Mouse (Mus musculus) hindbrain, postnatal 0 days (tissue): ENCODE measurements around the gene Fam71f1. TPM values are rescaled to one million over a fixed set of nuclear protein-coding genes. Genes with fewer than 3 reads are reported as not detected.

Source experiments
- ATAC-seq: fragments of 200-750 bp; cut with Nextera tagmentation; 2 replicates; pipeline ENCODE4 v1.8.0; 2017; ENCODE audit warnings: mild to moderate bottlenecking, moderate TSS enrichment, moderate library complexity
- DNase-seq: peaks from one replicate; pipeline ENCODE4 v3.0.0-alpha.2; 2015; ENCODE audit warnings: low spot score
- H3K27ac ChIP-seq: fragments of 300-500 bp; sonication (generic); 2 replicates; pipeline ENCODE4 v1.5.1; 2014; ENCODE audit warnings: mild to moderate bottlenecking
- H3K27me3 ChIP-seq: fragments of 300-500 bp; sonication (generic); 2 replicates; pipeline ENCODE4 v1.6.1; 2014; ENCODE audit warnings: low read length, mixed read lengths; ENCODE audit not compliant: insufficient read depth
- H3K36me3 ChIP-seq: fragments of 300-500 bp; sonication (generic); 2 replicates; pipeline ENCODE4 v1.6.1; 2014; ENCODE audit warnings: low read length, mixed read lengths; ENCODE audit not compliant: insufficient read depth
- H3K4me1 ChIP-seq: fragments of 300-500 bp; sonication (generic); 2 replicates; pipeline ENCODE4 v1.6.1; 2014; ENCODE audit warnings: antibody characterized with exemption, low read length, mixed read lengths; ENCODE audit not compliant: insufficient read depth
- H3K4me2 ChIP-seq: fragments of 300-500 bp; sonication (generic); 2 replicates; pipeline ENCODE4 v1.6.1; 2014; ENCODE audit warnings: low read depth, mild to moderate bottlenecking, low read length, moderate library complexity, mixed read lengths
- H3K4me3 ChIP-seq: fragments of 300-500 bp; sonication (generic); 2 replicates; pipeline ENCODE4 v1.5.1; 2014; ENCODE audit warnings: low read length
- H3K9ac ChIP-seq: fragments of 300-500 bp; sonication (generic); replicated peaks from 2 replicates; pipeline ENCODE4 v1.6.1; 2014; ENCODE audit warnings: mild to moderate bottlenecking, low read length, moderate library complexity, mixed read lengths
- H3K9me3 ChIP-seq: fragments of 300-500 bp; sonication (generic); 2 replicates; pipeline ENCODE4 v1.6.1; 2016; ENCODE audit warnings: low read length, mixed read lengths
- CTCF ChIP-seq: IDR thresholded peaks from 2 replicates; pipeline ENCODE4 v1.5.1; 2016; ENCODE audit warnings: antibody characterized with exemption, control low read depth, low read depth
- WGBS: fragments of 180-500 bp; shearing (Covaris S2); extraction: QIAGEN DNeasy Blood & Tissue Kit; methylation state at CpG from one replicate; pipeline ENCODE4 v1.1.7; 2014; 5-methylcytosine and 5-hydroxymethylcytosine counted together
- polyA plus RNA-seq: library from polyadenylated mRNA; unstranded; fragments of >200 nt; fragmentation: Nextera tagmentation; extraction: Ambion mirVana; gene quantifications from 2 replicates; pipeline ENCODE4 v1.2.1, GENCODE M21; 2015
- total RNA-seq: library from RNA; depleted of rRNA; stranded (reverse); fragments of >200 nt; gene quantifications from 2 replicates; pipeline ENCODE4 v1.2.3, GENCODE M21; 2014

Gene Fam71f1
- total and polyA plus RNA-seq, 2 experiments from 2014 or later, result not detected

DNA sequence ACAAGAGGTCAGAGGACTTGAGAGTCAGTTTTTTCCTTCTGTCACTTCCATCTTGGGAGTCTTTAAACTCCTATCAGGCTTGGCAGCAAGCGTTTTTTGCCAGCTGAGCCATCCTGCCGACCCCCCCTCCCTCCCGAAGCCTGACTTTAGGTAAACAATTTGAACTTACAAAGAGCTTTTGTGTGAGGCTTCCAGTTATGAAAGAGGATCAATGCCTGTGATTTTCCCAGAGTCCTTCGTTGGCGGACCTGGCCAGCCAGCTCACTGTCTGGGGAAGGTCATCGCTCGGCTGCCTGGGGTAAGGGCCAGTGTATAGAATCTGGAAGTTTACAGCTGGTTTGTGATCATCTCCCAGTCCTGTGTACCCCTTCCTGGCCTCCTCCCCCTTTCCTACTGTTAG is 38.3 kb upstream of the Fam71f1 start:
- no peak overlapping the region for H3K4me3 ChIP-seq
- H3K36me3 ChIP-seq, result no peaks in the 10 kb centered on the region
- no peak overlapping the region for H3K27ac ChIP-seq
- no peak overlapping the region for H3K9ac ChIP-seq
- no peak for TF ChIP-seq CTCF
- no peak for ATAC-seq
- H3K9me3 ChIP-seq, result no peaks in the 10 kb centered on the region
- H3K4me2 ChIP-seq, result no peak overlapping the region
- no peak for DNase-seq
- H3K27me3 ChIP-seq, result no peaks in the 10 kb centered on the region
- no peaks in the 10 kb centered on the region for H3K4me1 ChIP-seq
- 24% methylated on average over 7 of the region's 7 CpGs for WGBS

DNA sequence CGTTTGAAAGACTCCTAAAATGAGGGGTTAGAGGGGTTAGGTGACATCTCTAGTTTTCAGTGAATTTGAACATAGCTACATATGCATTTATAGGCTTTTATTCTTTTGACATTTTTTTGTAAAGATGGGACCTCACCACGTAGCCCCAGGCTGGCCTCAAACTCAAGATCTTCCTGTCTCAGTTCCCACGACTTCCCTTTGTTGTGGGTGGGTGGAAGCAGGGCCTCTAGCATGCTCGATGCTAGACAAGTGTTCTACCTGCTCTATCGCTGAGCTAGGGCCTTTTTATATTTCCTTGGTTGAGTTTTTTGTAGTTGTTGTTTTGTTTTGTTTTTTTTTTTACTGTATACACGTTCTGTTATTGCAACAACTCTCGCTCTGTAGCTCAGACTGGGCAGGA is 32.1 kb upstream of the Fam71f1 start:
- ATAC-seq (no peak), DNase-seq (no peak)
- H3K9ac ChIP-seq, result no peak overlapping the region
- H3K4me3 ChIP-seq, result no peak overlapping the region
- no peak for TF ChIP-seq CTCF
- H3K36me3 ChIP-seq, result no peaks in the 10 kb centered on the region
- WGBS, result 76% methylated on average over 7 of the region's 7 CpGs
- H3K4me2 ChIP-seq, result no peak overlapping the region
- H3K4me1 ChIP-seq, result no peaks in the 10 kb centered on the region
- no peaks in the 10 kb centered on the region for H3K9me3 ChIP-seq
- H3K27ac ChIP-seq, result no peak overlapping the region
- no peaks in the 10 kb centered on the region for H3K27me3 ChIP-seq

DNA sequence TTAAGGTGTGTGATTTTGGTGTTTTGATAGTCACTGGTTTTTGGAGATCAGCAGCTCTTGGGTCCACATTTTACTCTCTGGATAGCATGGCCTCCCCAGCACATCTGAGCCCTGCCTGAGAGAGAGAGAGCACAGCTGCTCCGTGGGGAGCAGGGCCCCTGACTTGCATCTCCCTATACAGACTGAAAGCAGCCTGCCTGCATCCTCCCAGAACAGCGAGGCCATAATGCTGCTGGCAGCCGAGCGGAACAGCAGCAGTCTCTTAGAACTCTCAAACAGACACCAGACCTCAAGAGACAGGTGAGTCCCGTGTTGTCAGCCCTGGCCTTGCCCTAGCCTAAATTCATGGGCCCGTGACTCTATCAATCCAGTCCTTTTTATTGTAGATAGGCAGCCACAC is 31.5 kb upstream of the Fam71f1 start:
- no peak overlapping the region for H3K9ac ChIP-seq
- ATAC-seq, result no peak
- H3K9me3 ChIP-seq, result no peaks in the 10 kb centered on the region
- no peak overlapping the region for H3K4me3 ChIP-seq
- H3K27me3 ChIP-seq, result no peaks in the 10 kb centered on the region
- H3K4me1 ChIP-seq, result no peaks in the 10 kb centered on the region
- no peak for TF ChIP-seq CTCF
- H3K4me2 ChIP-seq, result no peak overlapping the region
- no peak for DNase-seq
- H3K36me3 ChIP-seq, result no peaks in the 10 kb centered on the region
- 37% methylated on average over 6 of the region's 6 CpGs for WGBS
- H3K27ac ChIP-seq, result no peak overlapping the region

- no peak overlapping the region for H3K27ac ChIP-seq
- H3K27me3 ChIP-seq, result no peaks in the 10 kb centered on the region
- H3K4me3 ChIP-seq, result no peak overlapping the region
- ATAC-seq (no peak), DNase-seq (peak; percentile 38)
- no peak overlapping the region for H3K4me2 ChIP-seq
- H3K9me3 ChIP-seq, result no peaks in the 10 kb centered on the region
- no peaks in the 10 kb centered on the region for H3K4me1 ChIP-seq
- TF ChIP-seq CTCF, result no peak
- no peak overlapping the region for H3K9ac ChIP-seq
- no peaks in the 10 kb centered on the region for H3K36me3 ChIP-seq
- WGBS, result 33% methylated on average over 5 of the region's 5 CpGs
Observed at GRCm38 (mm10) chr6:29287944-29288343, 31.0 kb upstream of the Fam71f1 start.

GRCm38 (mm10) chr6:29288651-29289050 is 30.3 kb upstream of the Fam71f1 start:
- H3K9ac ChIP-seq, result no peak overlapping the region
- TF ChIP-seq CTCF, result no peak
- no peak overlapping the region for H3K27ac ChIP-seq
- H3K27me3 ChIP-seq, result no peaks in the 10 kb centered on the region
- H3K4me2 ChIP-seq, result no peak overlapping the region
- H3K4me3 ChIP-seq, result no peak overlapping the region
- ATAC-seq, result no peak
- H3K36me3 ChIP-seq, result no peaks in the 10 kb centered on the region
- WGBS, result 56% methylated on average over 6 of the region's 6 CpGs
- no peaks in the 10 kb centered on the region for H3K9me3 ChIP-seq
- no peaks in the 10 kb centered on the region for H3K4me1 ChIP-seq
- no peak for DNase-seq

- Histone ChIP-seq H3K4me3 (no peak overlapping the region), H3K27ac (no peak overlapping the region), H3K9me3 (no peaks in the 10 kb centered on the region), H3K27me3 (no peaks in the 10 kb centered on the region), H3K4me1 (no peaks in the 10 kb centered on the region), H3K36me3 (no peaks in the 10 kb centered on the region), H3K9ac (no peak overlapping the region), H3K4me2 (no peak overlapping the region)
- ATAC-seq (no peak), DNase-seq (no peak)
- TF ChIP-seq CTCF, result no peak
- 71% methylated on average over 2 of the region's 2 CpGs for WGBS
Observed at GRCm38 (mm10) chr6:29299112-29299511, 19.8 kb upstream of the Fam71f1 start.

GRCm38 (mm10) chr6:29303251-29303650 is 15.7 kb upstream of the Fam71f1 start:
- no peak for TF ChIP-seq CTCF
- Histone ChIP-seq H3K36me3 (no peaks in the 10 kb centered on the region), H3K27ac (no peak overlapping the region), H3K4me3 (no peak overlapping the region), H3K4me2 (no peak overlapping the region), H3K27me3 (no peaks in the 10 kb centered on the region), H3K9ac (no peak overlapping the region), H3K4me1 (no peaks in the 10 kb centered on the region), H3K9me3 (no peaks in the 10 kb centered on the region)
- DNase-seq (peak; percentile 19), ATAC-seq (no peak)
